Mouse (Mus musculus): ENCODE results near the gene Nxph4. TPM values are rescaled to one million over a fixed set of nuclear protein-coding genes. Genes with fewer than 3 reads are reported as not detected.

Gene Nxph4
- polyA plus RNA-seq, 1 experiment from 2014 or later = 1.9 TPM

DNA sequence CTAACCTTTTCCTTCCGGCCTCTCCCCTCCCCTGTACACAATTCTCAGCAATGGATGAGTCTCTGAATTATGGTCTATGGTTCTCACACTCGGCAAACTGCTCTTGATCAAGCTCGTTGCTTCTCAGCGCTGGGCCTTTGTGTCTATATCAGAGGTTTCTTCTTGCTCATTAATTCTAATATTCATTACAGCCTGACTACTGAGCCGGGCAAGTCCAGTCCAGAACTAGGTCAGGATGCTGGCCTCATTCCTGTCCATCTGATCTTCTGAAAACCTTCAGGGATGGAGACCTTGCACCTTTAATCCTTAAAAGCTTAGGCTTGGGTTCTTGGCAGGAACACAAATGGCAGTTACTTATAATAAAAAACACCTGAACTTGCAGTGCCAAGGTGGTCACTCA, 34.8 kb downstream of the Nxph4 start:
- Histone ChIP-seq H3K9ac (no peak overlapping the region), H3K36me3 (peaks cover 52% of the 10 kb centered on the region), H3K4me2 (no peak overlapping the region), H3K9me3 (no peaks in the 10 kb centered on the region), H3K27me3 (no peaks in the 10 kb centered on the region), H3K4me1 (no peaks in the 10 kb centered on the region), H3K27ac (no peak overlapping the region), H3K4me3 (no peak overlapping the region)
- WGBS = 80% methylated on average over 5 of the region's 5 CpGs
- ATAC-seq (ENCODE audit: borderline replicate concordance, extremely low read depth, low FRiP score, low TSS enrichment) = no peak

- no peak for ATAC-seq (ENCODE audit: borderline replicate concordance, extremely low read depth, low FRiP score, low TSS enrichment)
- Histone ChIP-seq H3K9ac (no peak overlapping the region), H3K36me3 (peaks cover 78% of the 10 kb centered on the region), H3K4me2 (no peak overlapping the region), H3K9me3 (no peaks in the 10 kb centered on the region), H3K27ac (no peak overlapping the region), H3K4me3 (no peak overlapping the region), H3K4me1 (no peaks in the 10 kb centered on the region), H3K27me3 (no peaks in the 10 kb centered on the region)
- WGBS = 93% methylated on average over 3 of the region's 3 CpGs
These were observed 38.2 kb downstream of the Nxph4 start for GRCm38 (mm10) chr10:127496156-127496555.

DNA sequence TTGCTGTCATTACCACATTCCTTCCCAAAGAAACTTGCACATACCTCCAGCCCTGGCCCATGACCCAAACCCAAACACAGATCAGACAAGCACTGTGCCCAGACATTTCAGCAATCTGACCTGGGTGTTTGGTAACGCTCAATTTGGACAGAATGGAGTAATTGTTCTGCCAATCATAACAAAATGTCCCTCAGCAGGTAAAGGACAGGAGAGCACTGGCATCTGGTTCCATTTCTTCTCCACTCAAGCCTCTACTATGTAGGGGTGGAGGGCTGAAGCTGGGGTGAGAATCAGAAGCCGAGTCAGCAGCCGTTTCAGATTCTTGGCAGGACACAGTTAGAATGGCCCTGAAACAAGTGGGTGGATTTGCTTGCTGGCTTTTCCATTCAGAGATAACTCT, 42.2 kb downstream of the Nxph4 start:
- no peak for ATAC-seq (ENCODE audit: borderline replicate concordance, extremely low read depth, low FRiP score, low TSS enrichment)
- H3K9ac ChIP-seq = no peak overlapping the region
- H3K4me3 ChIP-seq = no peak overlapping the region
- H3K4me2 ChIP-seq = no peak overlapping the region
- H3K27me3 ChIP-seq = no peaks in the 10 kb centered on the region
- no peak overlapping the region for H3K27ac ChIP-seq
- 73% methylated on average over 3 of the region's 3 CpGs for WGBS
- H3K4me1 ChIP-seq = no peaks in the 10 kb centered on the region
- H3K9me3 ChIP-seq = no peaks in the 10 kb centered on the region
- H3K36me3 ChIP-seq = peaks cover 66% of the 10 kb centered on the region

DNA sequence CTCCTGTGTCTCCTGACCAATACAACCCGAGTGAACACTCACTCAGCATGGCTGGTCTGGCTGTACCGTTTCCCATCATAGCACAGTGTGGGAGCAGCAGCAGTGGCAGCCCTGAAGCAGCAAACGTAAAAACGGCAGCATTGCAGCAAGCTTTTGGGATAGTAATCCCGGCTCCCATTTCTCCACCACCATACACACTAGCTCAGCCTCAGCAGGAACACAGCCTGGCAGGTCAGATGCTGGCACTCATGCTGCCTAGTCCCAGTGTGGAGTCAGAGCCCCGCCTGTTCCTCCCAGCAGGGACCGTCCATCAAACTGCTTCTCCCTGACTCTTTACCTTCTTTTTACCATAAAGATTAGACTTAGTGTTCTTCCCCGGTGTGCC, 43.2 kb downstream of the Nxph4 start:
- 78% methylated on average over 8 of the region's 8 CpGs for WGBS
- H3K4me1 ChIP-seq = no peaks in the 10 kb centered on the region
- H3K4me2 ChIP-seq = no peak overlapping the region
- no peaks in the 10 kb centered on the region for H3K27me3 ChIP-seq
- peaks cover 64% of the 10 kb centered on the region for H3K36me3 ChIP-seq
- no peak overlapping the region for H3K9ac ChIP-seq
- no peaks in the 10 kb centered on the region for H3K9me3 ChIP-seq
- no peak overlapping the region for H3K4me3 ChIP-seq
- no peak overlapping the region for H3K27ac ChIP-seq
- no peak for ATAC-seq (ENCODE audit: borderline replicate concordance, extremely low read depth, low FRiP score, low TSS enrichment)

DNA sequence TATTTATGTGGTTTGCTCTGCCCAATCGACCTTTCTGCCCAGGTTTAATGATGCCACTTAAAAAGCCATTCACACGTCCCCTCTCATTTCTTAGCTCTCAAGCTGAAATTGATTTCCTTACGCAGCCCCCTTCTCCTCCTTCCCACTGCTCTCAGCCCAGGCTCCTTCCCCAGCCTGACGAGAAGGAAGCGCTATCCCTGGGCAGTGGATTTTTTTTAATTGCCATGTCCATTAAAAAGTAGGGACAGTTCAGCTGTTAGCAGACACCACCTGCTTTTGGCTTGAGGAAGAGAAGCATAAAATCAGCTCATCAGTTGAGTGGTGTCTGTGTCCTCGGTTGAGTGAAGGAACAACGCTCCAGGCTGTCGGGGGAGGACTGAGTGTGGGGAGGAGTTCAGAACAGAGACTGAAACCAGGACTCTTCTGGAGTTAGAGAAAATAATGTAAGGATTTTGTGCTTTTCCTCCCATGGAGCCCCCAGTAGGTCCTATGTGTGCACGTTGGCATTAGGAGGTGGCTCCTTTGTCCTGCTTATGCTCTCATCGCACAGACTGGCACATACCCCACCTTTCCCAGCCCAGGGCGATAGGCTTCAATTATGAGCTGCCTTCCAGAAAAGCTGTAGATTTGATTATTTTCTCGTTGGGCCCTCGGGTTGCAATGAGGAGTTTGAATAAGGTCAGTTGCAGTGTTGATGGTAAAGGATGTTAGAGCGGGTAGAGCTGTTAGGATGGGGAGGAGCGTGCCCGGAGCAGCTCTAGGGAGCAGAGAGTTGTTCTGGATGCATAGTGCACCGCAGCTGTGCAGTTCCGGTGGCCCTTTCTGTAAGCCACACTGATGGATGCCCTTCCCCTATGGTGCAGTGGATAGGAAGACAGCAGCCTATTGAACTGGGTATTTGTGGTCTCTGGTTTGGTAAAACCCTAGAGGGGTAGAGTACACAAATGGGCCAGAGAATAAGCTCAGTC, 43.9 kb downstream of the Nxph4 start:
- no peak overlapping the region for H3K4me3 ChIP-seq
- H3K9ac ChIP-seq = no peak overlapping the region
- no peaks in the 10 kb centered on the region for H3K27me3 ChIP-seq
- H3K4me2 ChIP-seq = no peak overlapping the region
- ATAC-seq (ENCODE audit: borderline replicate concordance, extremely low read depth, low FRiP score, low TSS enrichment) = no peak
- 85% methylated on average over 18 of the region's 18 CpGs for WGBS
- H3K9me3 ChIP-seq = no peaks in the 10 kb centered on the region
- no peak overlapping the region for H3K27ac ChIP-seq
- no peaks in the 10 kb centered on the region for H3K4me1 ChIP-seq
- peaks cover 63% of the 10 kb centered on the region for H3K36me3 ChIP-seq

DNA sequence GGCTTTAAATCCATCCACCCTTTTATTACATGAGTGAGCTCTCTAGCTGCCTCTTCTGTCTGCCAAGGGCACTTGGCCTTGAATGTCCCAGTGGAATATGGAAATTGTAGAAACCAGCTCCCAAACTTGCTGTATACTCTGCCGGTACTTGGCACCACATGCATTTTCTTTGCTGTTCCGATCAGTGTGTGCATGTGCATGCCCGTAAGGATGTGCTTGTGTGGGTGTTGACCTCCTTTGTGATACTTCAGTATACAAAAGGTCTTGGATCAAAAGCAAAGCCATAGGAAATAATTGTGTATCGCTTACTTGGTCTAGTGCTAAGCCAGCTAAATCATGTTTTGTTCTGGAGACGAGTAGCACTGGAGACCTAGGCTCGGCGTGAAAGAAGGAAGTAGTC, 45.5 kb downstream of the Nxph4 start:
- Histone ChIP-seq H3K9me3 (no peaks in the 10 kb centered on the region), H3K27me3 (no peaks in the 10 kb centered on the region), H3K4me2 (no peak overlapping the region), H3K36me3 (peaks cover 62% of the 10 kb centered on the region), H3K4me1 (no peaks in the 10 kb centered on the region), H3K27ac (no peak overlapping the region), H3K9ac (no peak overlapping the region), H3K4me3 (no peak overlapping the region)
- no peak for ATAC-seq (ENCODE audit: borderline replicate concordance, extremely low read depth, low FRiP score, low TSS enrichment)
- WGBS = 82% methylated on average over 7 of the region's 7 CpGs

- peaks cover 52% of the 10 kb centered on the region for H3K36me3 ChIP-seq
These were observed 49.1 kb downstream of the Nxph4 start for GRCm38 (mm10) chr10:127485235-127485634.

GRCm38 (mm10) chr10:127480833-127481813, 53.2 kb downstream of the Nxph4 start:
- no peak overlapping the region for H3K4me3 ChIP-seq
- peak; percentile 84; the same call in 1 of the 2 replicates for ATAC-seq (ENCODE audit: borderline replicate concordance, extremely low read depth, low FRiP score, low TSS enrichment)
- H3K27me3 ChIP-seq = no peaks in the 10 kb centered on the region
- H3K4me2 ChIP-seq = no peak overlapping the region
- no peak overlapping the region for H3K9ac ChIP-seq
- peaks cover 12% of the 10 kb centered on the region; the same call in 1 of the 2 replicates for H3K4me1 ChIP-seq
- 68% methylated on average over 19 of the region's 19 CpGs for WGBS
- H3K36me3 ChIP-seq = peaks cover 37% of the 10 kb centered on the region
- no peaks in the 10 kb centered on the region for H3K9me3 ChIP-seq
- peak overlapping the region; percentile 37; the same call in 1 of the 2 replicates for H3K27ac ChIP-seq

More at GRCm38 (mm10) chr10:127485235-127485634, 49.1 kb downstream of the Nxph4 start:
- Histone ChIP-seq H3K9ac (no peak overlapping the region), H3K4me3 (no peak overlapping the region), H3K27ac (no peak overlapping the region), H3K4me2 (no peak overlapping the region), H3K9me3 (no peaks in the 10 kb centered on the region), H3K4me1 (peaks cover 12% of the 10 kb centered on the region; the same call in 1 of the 2 replicates), H3K27me3 (no peaks in the 10 kb centered on the region)
- ATAC-seq (ENCODE audit: borderline replicate concordance, extremely low read depth, low FRiP score, low TSS enrichment) = no peak
- 79% methylated on average over 10 of the region's 10 CpGs for WGBS

DNA sequence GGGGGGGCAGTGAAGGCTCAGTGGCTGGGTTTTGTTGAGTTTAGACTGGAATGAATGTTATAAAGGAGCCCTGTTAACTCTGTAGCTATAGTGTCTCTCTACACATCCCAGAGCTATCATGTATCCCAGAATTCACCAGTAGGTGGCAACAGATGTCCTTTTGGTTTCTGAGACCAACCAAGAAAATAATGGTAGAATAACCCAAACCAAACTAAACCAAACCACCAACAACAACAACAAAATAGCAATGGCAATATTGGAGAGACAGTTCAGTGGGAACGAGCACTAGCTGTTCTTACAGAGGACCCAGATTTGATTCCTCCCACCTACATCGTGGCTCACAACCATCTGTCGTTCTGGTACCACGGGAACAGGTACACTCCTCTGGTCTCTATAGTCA, 55.2 kb downstream of the Nxph4 start:
- Histone ChIP-seq H3K27me3 (no peaks in the 10 kb centered on the region), H3K27ac (no peak overlapping the region), H3K9me3 (no peaks in the 10 kb centered on the region), H3K4me2 (no peak overlapping the region), H3K36me3 (peaks cover 26% of the 10 kb centered on the region), H3K4me1 (peaks cover 12% of the 10 kb centered on the region; the same call in 1 of the 2 replicates), H3K9ac (no peak overlapping the region), H3K4me3 (no peak overlapping the region)
- no peak for ATAC-seq (ENCODE audit: borderline replicate concordance, extremely low read depth, low FRiP score, low TSS enrichment)
- 93% methylated on average over 4 of the region's 4 CpGs for WGBS

GRCm38 (mm10) chr10:127477301-127477700, 57.1 kb downstream of the Nxph4 start:
- no peak for ATAC-seq (ENCODE audit: borderline replicate concordance, extremely low read depth, low FRiP score, low TSS enrichment)
- Histone ChIP-seq H3K36me3 (peaks cover 32% of the 10 kb centered on the region), H3K9me3 (no peaks in the 10 kb centered on the region), H3K4me2 (no peak overlapping the region), H3K27ac (no peak overlapping the region), H3K9ac (no peak overlapping the region), H3K27me3 (no peaks in the 10 kb centered on the region), H3K4me3 (no peak overlapping the region), H3K4me1 (peaks cover 12% of the 10 kb centered on the region; the same call in 1 of the 2 replicates)
- 87% methylated on average over 7 of the region's 7 CpGs for WGBS

DNA sequence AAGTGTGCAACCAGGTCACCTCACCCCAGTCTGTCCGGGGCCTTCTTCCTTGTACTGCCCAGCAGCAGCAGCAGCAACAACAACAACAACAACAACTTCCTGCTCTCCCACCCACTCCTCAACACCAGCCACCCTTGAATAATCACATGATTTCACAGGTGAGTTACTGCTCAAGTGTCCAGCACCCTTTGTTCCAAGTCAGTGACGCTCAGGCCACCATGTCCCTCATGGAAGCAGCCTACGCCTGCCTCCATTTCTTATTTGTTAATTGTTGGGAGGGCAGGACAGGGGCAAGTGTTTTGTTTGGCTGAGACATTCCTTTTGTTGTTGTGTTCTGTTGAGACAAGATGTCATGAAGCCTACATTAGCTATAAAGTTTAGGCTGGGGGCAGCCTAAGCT, 57.8 kb downstream of the Nxph4 start:
- Histone ChIP-seq H3K4me1 (peaks cover 10% of the 10 kb centered on the region; the same call in 1 of the 2 replicates), H3K9ac (no peak overlapping the region), H3K36me3 (peaks cover 32% of the 10 kb centered on the region), H3K4me2 (no peak overlapping the region), H3K27me3 (no peaks in the 10 kb centered on the region), H3K27ac (no peak overlapping the region), H3K9me3 (no peaks in the 10 kb centered on the region), H3K4me3 (no peak overlapping the region)
- 83% methylated on average over 3 of the region's 3 CpGs for WGBS
- ATAC-seq (ENCODE audit: borderline replicate concordance, extremely low read depth, low FRiP score, low TSS enrichment) = no peak
